Mouse (Mus musculus) heart, postnatal 0 days (tissue): ENCODE measurements around the gene Plekha5.

ENCODE experiments used
- CTCF ChIP-seq: IDR thresholded peaks from 2 replicates; pipeline ENCODE4 v1.5.1; 2016; ENCODE audit warnings: antibody characterized with exemption, control low read depth, low read depth
- EP300 ChIP-seq: IDR thresholded peaks from 2 replicates; pipeline ENCODE4 v1.6.1; 2016; ENCODE audit warnings: antibody characterized with exemption, low read depth

- TF ChIP-seq CTCF (no peak), EP300 (no peak)
Observed at GRCm38 (mm10) chr6:140543005-140543794, 119.3 kb downstream of the Plekha5 start.
